Mouse (Mus musculus): Measurements from ENCODE around the gene Etv5. TPM values are rescaled to one million over a fixed set of nuclear protein-coding genes. Genes with fewer than 3 reads are reported as not detected.
"Not testable (repeated sequence)": the region's sequence is repeated elsewhere in the genome, so short reads cannot be mapped to it uniquely, and the experiment has no call there.

Etv5 gene
- total RNA-seq, 2 experiments from 2014 or later, result 44.8 to 45.4 TPM

DNA sequence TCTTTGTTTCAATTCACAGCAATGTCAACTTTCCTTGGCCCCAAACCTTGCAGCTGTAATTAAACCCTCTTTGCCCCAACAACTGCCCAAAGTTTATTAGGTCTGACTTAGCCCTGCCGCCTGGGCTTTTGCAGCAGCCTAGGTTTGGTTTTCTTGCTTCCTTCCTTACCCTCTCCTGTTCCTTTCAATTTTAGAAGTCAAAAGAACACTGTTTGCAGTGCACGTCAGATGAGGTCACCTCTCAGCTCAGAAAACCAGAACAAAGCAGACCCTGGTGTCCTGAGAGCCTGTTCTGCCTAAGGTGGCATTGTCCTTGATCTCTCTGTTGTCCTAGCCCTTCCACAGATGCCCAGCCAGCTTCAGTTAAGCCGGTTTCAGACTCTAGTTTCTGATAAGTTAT, 61.8 kb downstream of the Etv5 start:
- H3K4me3 ChIP-seq, result no peak overlapping the region
- no peak for DNase-seq (ENCODE audit: low spot score in 2 of 2)
- TF ChIP-seq CTCF (conservative IDR thresholded peaks at IDR 0.05), result no peak
- no peak overlapping the region for H3K27ac ChIP-seq

DNA sequence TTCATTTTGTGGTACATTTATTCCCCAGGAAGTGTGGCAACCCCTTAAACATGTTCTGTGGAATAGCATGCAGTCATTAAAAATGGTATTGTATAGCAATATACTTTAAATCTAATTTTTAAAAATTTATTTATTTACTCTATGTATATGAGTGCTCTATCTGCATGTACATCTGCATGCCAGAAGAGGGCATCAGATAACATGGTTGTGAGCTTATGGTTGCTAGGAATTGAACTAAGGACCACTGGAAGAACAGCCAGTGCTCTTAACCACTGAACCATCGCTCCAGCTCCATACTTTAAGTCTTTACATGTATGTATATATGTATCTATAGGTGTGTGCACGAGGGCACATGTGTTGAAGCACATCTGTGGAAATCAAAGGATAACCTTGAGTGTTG, 64.6 kb downstream of the Etv5 start:
- peak; percentile 68 for TF ChIP-seq CTCF (conservative IDR thresholded peaks at IDR 0.05)
- no peak overlapping the region for H3K4me3 ChIP-seq
- no peak overlapping the region for H3K27ac ChIP-seq
- DNase-seq (ENCODE audit: low spot score in 2 of 2), result no peak

DNA sequence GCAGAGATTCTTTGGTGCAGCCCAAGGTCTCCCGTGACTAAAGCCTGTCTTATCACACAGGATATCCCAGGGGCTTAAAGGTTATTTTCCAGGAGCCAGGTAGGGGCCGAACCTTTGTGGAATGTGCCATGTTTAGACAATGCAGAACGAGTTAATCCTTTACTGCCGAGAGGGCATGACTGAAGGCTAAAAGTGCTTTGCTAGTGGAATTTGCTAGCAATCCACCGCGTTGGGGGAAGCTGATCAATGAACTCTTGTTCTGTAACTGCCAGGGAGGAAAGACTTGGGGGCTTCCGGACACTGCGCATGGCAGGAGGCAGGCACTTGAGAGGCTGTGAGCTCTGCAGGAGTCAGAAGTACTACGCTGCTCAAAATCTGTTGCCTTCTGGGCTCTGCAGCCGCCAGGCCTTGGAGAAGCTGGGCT, 66.8 kb downstream of the Etv5 start:
- H3K27ac ChIP-seq, result no peak overlapping the region
- no peak for DNase-seq (ENCODE audit: low spot score in 2 of 2)
- no peak overlapping the region for H3K4me3 ChIP-seq
- TF ChIP-seq CTCF (conservative IDR thresholded peaks at IDR 0.05), result no peak

DNA sequence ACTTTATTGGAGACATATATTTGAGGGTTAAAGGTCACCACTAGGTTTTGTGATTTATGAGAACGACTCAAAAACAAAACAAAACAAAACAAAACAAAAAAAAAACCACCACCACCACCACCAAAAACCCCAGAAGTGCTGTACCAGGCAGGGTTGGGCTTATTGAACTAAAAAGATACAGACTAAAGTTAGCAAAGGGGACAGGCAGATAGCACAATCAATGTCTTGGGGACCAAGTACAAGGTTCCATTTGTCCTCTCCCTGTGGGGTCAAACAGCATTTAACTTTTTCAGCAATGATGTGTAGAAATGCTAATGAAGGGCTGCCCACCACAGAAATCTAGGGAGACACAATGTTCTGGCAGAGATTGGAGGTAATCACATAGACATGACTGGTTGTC, 67.3 kb downstream of the Etv5 start:
- Histone ChIP-seq H3K27ac (no peak overlapping the region), H3K4me3 (no peak overlapping the region)
- no peak for TF ChIP-seq CTCF (conservative IDR thresholded peaks at IDR 0.05)
- no peak for DNase-seq (ENCODE audit: low spot score in 2 of 2)

DNA sequence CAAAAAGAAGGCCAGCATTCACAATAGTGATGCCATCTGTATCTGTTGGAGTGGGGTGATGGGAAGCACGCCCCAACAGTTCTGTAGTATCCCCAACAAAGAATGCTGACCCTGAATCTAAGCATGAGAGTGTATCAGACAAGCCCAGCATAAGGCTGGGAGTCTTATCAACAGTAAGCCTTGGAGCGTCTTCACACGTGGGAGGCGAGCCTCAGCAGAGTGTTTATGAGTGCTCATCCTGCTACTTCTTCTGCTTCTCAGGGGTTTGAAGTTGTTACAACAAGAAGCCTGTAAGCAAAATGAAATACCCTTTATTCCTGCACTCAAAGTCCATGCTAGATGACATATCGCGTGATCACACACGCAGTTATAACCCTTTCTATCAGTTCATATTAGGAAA, 72.4 kb downstream of the Etv5 start:
- no peak overlapping the region for H3K4me3 ChIP-seq
- H3K27ac ChIP-seq, result peak overlapping the region; percentile 25; the same call in 1 of the 2 replicates
- TF ChIP-seq CTCF (conservative IDR thresholded peaks at IDR 0.05), result no peak
- peak in 1 of 2 experiments; percentile 32 for DNase-seq (ENCODE audit: low spot score in 2 of 2)

DNA sequence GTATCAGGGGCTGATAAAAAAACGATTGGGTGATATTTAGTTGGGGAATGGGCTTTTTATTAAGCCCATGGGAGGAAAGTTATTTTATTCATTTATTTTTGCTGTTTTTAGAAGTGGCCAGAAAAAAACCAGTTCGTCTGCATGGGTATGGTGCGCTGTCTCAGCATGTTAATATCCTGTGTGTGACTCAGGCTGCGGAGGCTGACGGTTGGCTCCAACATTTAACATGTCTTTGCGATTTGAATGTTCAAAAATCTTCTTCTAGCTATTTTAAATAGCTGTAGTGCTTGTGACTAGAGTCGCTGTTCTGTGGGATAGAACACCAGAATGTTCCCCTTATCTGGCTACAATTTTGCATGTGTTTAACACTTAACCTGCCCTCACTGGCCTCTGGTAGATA, 73.5 kb downstream of the Etv5 start:
- DNase-seq (ENCODE audit: low spot score in 2 of 2), result peak in 1 of 2 experiments; percentile 45
- no peak overlapping the region for H3K4me3 ChIP-seq
- no peak for TF ChIP-seq CTCF (conservative IDR thresholded peaks at IDR 0.05)
- peak overlapping the region; percentile 64 for H3K27ac ChIP-seq

DNA sequence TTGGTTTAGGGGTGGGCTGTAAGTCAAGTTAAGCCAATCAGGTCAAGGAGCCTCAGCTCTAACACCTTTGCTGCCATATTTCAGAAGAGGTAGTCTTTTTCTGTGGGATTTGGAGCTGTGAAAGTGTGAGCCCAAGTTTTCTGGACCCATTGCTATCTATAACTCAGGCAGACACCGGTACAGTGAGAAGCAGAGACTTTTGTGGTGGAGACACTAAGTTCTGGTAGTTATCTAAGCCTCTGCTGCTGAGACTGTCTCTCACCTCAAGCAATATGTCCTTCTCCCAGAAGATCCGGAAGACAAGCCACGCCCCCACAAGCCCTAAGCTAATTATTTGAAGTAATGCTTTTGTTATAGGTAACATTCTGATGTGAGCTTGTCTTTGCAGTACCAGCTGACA, 73.9 kb downstream of the Etv5 start:
- DNase-seq (ENCODE audit: low spot score in 2 of 2), result no peak
- Histone ChIP-seq H3K27ac (peak overlapping the region; percentile 64), H3K4me3 (no peak overlapping the region)
- TF ChIP-seq CTCF (conservative IDR thresholded peaks at IDR 0.05), result no peak

DNA sequence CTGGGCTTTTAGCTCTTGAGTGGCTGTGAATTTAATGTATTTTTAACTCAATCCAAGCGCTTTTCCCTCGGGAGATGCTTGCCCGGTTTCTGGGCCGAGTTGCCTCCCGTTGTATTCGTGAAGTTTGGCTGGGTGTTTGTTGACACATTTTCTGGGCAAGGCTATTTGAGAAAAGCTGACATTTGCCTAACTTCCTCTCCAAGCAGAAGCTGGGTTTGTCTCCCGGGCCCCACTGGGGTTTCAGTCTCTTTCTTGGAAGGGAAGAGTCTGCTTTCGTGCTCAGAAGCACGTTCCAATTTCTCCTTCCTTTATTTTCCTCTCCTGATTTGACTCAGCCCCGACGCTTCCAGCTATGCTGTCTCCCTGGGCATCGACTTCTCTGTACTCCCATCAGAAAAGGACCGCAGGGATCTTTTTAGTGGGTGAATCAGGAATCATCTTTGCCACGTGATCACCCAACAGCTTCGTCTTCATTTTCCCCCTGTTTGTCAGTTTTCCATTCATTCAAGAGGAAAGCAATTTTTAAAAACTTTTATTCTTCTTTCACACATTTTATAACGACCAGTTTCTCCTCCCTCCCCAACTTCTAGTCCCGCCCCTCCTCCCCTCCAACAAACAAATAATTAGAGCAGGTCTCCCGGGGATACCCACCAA, 80.7 kb downstream of the Etv5 start:
- DNase-seq (ENCODE audit: low spot score in 2 of 2), result peak in 1 of 2 experiments; percentile 9
- no peak for TF ChIP-seq CTCF (conservative IDR thresholded peaks at IDR 0.05)
- no peak overlapping the region for H3K4me3 ChIP-seq
- H3K27ac ChIP-seq, result peak overlapping the region; percentile 8; the same call in 1 of the 2 replicates

DNA sequence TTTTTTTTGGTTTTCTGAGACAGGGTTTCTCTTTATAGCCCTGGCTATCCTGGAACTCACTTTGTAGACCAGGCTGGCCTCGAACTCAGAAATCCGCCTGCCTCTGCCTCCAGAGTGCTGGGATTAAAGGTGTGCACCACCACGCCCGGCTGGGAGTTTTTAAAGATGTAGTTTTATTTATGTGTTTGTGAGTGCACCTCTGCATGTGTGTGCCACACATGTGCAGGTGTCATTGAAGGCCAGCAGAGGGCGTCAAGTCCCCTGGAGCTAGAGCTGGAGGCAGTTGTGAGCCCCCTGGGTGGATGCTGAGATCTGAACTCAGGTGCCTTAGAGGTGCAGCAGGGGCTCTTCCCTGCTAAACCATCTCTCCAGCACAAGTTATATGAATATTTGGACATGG, 85.3 kb downstream of the Etv5 start:
- H3K4me3 ChIP-seq; H3K27ac ChIP-seq; DNase-seq (ENCODE audit: low spot score in 2 of 2): not testable (repeated sequence)
- peak; percentile 27 for TF ChIP-seq CTCF (conservative IDR thresholded peaks at IDR 0.05)

DNA sequence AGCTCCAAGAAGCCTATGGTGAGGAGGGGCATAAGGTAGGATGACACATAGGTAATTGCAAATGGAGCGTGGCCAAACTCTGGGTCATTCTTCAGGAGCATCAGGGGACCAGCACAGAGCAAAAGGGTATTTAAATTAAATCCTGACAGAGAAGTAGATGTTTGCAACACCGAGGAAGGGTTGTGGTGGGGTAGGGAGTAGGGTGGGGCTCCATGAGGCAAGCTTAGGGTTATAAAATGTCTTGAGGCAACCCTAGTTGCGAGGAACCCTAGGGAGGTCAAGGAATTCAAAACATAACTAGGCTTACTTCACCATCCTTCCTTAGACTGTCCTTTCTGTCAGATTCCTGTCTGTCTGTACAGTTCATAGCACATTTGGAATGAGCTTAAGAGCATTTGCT, 85.9 kb downstream of the Etv5 start:
- H3K27ac ChIP-seq, result no peak overlapping the region
- no peak overlapping the region for H3K4me3 ChIP-seq
- TF ChIP-seq CTCF (conservative IDR thresholded peaks at IDR 0.05), result no peak
- no peak for DNase-seq (ENCODE audit: low spot score in 2 of 2)

DNA sequence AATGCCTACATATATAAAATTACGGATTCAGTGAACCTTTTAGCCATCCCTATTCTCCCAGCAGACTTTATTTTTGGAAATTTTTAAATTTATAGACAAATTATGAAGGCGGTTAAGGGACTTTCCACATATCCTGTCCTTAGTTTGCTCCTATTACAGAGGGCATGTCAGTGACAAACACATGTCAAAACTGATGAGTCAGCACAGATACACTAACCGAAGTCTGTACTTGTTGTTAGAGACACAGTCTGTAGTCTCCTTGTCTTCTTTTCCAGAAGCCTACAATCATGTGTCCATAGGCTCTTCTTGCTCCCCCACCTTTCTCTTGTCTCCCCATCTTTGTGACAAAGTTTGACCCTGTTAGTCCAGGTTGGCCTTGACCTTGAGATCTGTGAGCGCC, 88.3 kb downstream of the Etv5 start:
- Histone ChIP-seq H3K4me3 (no peak overlapping the region), H3K27ac (no peak overlapping the region)
- TF ChIP-seq CTCF (conservative IDR thresholded peaks at IDR 0.05), result no peak
- DNase-seq (ENCODE audit: low spot score in 2 of 2), result no peak

DNA sequence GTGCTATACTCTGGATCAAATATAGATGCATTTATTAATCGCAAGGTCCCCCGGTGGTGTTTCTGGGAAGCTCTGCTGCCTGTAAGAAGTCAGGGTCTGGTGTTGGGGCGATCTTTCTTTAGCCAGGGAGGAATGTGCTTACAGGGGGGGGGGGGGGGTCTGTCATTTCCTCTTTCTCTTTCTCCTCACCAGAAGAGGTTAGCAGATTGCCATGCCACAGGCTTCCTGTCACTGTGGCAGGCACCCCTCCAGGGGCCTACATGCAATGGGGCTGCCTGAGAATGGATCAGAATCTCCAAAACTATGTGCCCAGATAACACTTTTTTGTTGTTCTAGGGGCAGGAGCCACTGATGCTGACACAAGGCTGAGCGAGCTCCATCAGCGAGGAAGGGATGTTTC, 89.7 kb downstream of the Etv5 start:
- no peak for DNase-seq (ENCODE audit: low spot score in 2 of 2)
- Histone ChIP-seq H3K27ac (peak overlapping the region; percentile 83), H3K4me3 (no peak overlapping the region)
- no peak for TF ChIP-seq CTCF (conservative IDR thresholded peaks at IDR 0.05)

DNA sequence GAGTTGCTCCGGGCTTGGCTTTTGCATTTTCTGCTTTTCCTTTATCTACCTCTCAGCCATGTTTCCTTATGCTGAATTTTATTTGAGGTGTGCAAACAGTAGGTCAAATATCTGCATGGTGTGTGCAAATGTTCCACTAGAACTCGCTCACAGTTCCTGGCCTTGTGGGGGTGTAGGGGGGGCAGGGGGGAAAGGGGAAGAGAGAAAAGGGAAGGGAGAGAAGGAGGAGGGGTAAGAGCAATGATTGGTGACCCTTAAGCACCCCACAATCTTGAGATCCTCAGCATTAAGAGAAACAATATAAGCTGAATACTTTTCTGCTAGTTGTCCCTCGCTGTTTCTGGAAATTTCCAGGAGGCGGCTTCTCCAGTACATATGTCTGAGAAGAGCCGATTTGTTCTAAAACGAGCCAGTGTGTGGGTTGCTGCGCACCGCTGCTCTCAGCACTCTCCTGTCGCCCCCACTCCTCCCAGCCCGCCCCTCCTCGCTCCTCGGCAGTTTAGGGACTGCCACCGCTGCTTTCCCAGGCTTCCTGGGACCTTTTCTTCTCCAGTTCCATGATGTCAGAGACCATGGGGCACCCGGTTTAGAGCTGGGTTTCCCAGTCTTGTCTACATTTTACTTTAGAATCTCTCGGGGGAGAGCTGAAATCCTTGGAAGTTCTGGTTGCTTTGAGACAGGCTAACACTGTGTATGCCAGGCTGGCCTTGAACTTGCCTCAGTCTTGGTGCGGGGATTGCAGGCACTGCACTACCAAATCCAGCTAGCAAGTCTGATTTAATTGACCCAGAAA, 90.8 kb downstream of the Etv5 start:
- Histone ChIP-seq H3K4me3 (no peak overlapping the region), H3K27ac (peak overlapping the region; percentile 83)
- no peak for TF ChIP-seq CTCF (conservative IDR thresholded peaks at IDR 0.05)
- peak; percentile 29 to 64 for DNase-seq (ENCODE audit: low spot score in 2 of 2)

DNA sequence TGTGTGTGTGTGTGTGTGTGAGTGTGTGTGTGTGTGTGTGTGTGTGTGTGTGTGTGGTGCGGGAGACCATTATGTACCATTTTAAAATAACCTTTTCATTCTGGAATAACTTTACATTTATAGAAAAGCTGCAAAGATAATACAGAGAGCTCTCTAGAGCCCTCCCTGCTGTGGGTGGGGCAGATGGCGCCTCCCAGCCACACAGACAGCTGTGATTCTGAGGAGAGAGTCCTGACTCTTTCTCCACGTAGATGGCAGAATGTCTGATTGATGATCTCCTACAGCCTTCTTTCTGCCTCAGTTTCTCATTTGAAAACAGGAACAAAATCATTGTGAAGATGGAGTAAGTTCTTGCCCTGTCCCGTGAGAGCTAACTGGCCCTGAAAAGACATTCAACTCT, 91.5 kb downstream of the Etv5 start:
- TF ChIP-seq CTCF (conservative IDR thresholded peaks at IDR 0.05), result no peak
- no peak for DNase-seq (ENCODE audit: low spot score in 2 of 2)
- H3K4me3 ChIP-seq, result no peak overlapping the region
- H3K27ac ChIP-seq, result peak overlapping the region; percentile 83
